Mouse (Mus musculus): ENCODE data around the gene Pbld2. TPM values are rescaled to one million over a fixed set of nuclear protein-coding genes. Genes with fewer than 3 reads are reported as not detected.
"Not testable (repeated sequence)": the region's sequence is repeated elsewhere in the genome, so short reads cannot be mapped to it uniquely, and the experiment has no call there.

Pbld2 gene
- polyA plus RNA-seq, 1 experiment from 2014 or later, result 1.6 TPM

DNA sequence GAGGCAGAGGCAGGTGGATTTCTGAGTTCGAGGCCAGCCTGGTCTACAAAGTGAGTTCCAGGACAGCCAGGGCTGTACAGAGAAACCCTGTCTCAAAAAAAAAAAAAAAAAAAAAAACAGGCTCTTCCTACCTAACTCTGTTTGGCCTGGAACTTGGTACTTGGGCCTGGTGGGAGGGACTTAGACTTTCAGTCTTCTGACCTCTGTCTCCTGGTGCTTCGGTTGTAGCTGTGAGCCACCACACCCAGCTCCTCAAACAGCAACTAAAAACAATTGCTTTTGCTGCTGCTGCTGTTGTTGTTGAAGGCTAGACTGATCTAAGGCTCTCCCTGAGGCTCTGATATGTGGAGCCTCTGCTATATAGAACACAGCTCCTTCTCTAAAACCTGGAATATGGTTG, 25.0 kb downstream of the Pbld2 start:
- WGBS (ENCODE audit: insufficient replicate concordance), result 60% methylated on average over 2 of the region's 2 CpGs
- H3K36me3 ChIP-seq, result no peaks in the 10 kb centered on the region
- H3K4me3 ChIP-seq (replicated peaks), result no peak overlapping the region
- H3K9me3 ChIP-seq (replicated peaks), result no peaks in the 10 kb centered on the region
- no peaks in the 10 kb centered on the region for H3K4me1 ChIP-seq (replicated peaks)
- no peaks in the 10 kb centered on the region for H3K27me3 ChIP-seq
- no peak overlapping the region for H3K4me2 ChIP-seq
- DNase-seq (no peak), ATAC-seq (ENCODE audit: low read depth) (no peak)
- H3K9ac ChIP-seq, result no peak overlapping the region
- H3K27ac ChIP-seq, result no peak overlapping the region

DNA sequence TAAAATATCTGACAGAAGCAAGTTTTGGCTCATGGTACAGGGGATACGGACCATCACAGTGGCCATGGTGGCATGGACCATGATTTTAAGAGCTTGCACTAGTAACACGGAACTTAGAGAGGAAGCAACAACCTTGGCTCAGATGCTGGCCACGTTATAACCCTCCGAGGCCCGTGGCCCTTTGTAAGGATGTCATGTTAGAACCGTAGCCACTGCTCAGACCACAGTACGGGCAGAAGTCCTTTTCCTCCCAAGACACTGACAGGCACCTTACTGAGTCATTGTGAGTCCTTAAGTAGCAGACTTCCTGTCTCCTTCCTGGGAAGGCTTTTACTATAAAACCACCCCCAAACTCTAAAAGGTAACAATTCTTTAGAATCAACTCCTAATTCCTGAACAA, 27.2 kb downstream of the Pbld2 start:
- ATAC-seq (ENCODE audit: low read depth) (no peak), DNase-seq (no peak)
- no peaks in the 10 kb centered on the region for H3K36me3 ChIP-seq
- H3K4me2 ChIP-seq, result no peak overlapping the region
- no peaks in the 10 kb centered on the region for H3K9me3 ChIP-seq (replicated peaks)
- H3K27ac ChIP-seq, result no peak overlapping the region
- no peaks in the 10 kb centered on the region for H3K27me3 ChIP-seq
- no peak overlapping the region for H3K4me3 ChIP-seq (replicated peaks)
- H3K9ac ChIP-seq, result no peak overlapping the region
- WGBS (ENCODE audit: insufficient replicate concordance), result 34% methylated on average over 7 of the region's 7 CpGs
- H3K4me1 ChIP-seq (replicated peaks), result no peaks in the 10 kb centered on the region

DNA sequence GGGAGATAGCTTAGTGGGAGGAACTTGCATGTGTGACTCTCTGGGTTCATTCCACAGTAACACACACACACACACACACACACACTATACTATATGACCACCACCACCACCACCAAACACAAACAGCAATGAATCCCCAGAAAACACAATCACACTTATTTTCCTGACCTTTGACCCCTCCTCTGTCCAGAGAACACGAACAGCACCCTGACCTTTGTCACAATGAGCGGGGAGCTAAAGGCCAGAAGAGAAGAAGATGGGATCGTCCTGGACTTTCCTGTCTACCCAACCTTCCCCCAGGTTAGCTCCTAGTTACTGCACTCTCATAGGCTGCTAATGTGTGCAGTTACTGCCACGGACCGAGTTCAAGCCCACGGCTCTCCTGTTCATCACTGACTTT, 27.9 kb downstream of the Pbld2 start:
- Histone ChIP-seq H3K9ac (no peak overlapping the region), H3K4me1 (replicated peaks) (no peaks in the 10 kb centered on the region), H3K27ac (no peak overlapping the region), H3K4me3 (replicated peaks) (no peak overlapping the region), H3K36me3 (no peaks in the 10 kb centered on the region), H3K4me2 (no peak overlapping the region), H3K27me3 (no peaks in the 10 kb centered on the region), H3K9me3 (replicated peaks) (no peaks in the 10 kb centered on the region)
- WGBS (ENCODE audit: insufficient replicate concordance), result 66% methylated on average over 6 of the region's 6 CpGs
- ATAC-seq (ENCODE audit: low read depth) (no peak), DNase-seq (no peak)

DNA sequence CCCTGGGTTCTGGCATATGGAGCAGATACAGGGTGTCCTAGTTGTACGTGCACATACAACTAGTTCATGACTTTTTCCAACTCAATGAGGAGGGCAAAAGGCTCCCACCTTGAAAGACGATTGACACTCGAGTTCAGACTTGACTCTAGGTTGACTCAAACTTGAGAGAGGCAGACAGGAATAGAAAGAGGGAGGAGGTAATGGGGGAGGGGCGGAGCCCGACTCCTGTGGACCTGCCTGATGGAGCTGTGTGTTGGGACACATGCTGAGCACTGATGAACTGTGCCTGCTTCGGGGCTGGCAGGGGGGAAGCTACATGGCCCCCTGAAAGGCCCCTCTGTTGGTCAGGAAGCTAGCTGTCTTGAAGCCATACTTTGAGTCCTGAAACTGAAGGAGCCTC, 28.9 kb downstream of the Pbld2 start:
- DNase-seq (no peak), ATAC-seq (ENCODE audit: low read depth) (no peak)
- Histone ChIP-seq H3K27me3 (no peaks in the 10 kb centered on the region), H3K9ac (no peak overlapping the region), H3K27ac (no peak overlapping the region), H3K9me3 (replicated peaks) (no peaks in the 10 kb centered on the region), H3K4me3 (replicated peaks) (no peak overlapping the region), H3K4me1 (replicated peaks) (no peaks in the 10 kb centered on the region), H3K4me2 (no peak overlapping the region), H3K36me3 (no peaks in the 10 kb centered on the region)
- WGBS (ENCODE audit: insufficient replicate concordance), result 58% methylated on average over 6 of the region's 6 CpGs

DNA sequence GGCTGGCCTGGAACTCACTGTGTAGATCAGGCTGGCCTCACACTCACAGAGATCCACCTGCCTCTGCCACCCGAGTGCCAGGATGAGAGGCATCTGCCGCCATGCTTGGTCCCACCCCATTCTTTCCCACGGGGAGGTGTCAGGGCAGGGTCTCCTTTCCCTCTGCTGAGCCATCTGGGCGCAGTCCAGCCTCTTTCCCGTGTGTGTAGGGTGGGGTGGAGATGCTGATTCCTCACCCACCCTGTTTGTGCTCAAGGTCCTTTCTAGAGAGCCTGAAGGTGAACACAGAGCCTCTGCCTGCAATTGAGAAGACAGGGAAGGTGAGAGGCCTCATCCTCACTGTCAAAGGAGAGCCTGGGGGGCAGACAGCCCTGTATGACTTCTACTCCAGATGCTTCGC, 30.0 kb downstream of the Pbld2 start:
- H3K4me2 ChIP-seq; H3K4me1 ChIP-seq (replicated peaks); DNase-seq; H3K36me3 ChIP-seq; H3K9ac ChIP-seq; ATAC-seq (ENCODE audit: low read depth); H3K27ac ChIP-seq; H3K4me3 ChIP-seq (replicated peaks); H3K9me3 ChIP-seq (replicated peaks); H3K27me3 ChIP-seq: not testable (repeated sequence)
- WGBS (ENCODE audit: insufficient replicate concordance), result 61% methylated on average over 6 of the region's 6 CpGs

DNA sequence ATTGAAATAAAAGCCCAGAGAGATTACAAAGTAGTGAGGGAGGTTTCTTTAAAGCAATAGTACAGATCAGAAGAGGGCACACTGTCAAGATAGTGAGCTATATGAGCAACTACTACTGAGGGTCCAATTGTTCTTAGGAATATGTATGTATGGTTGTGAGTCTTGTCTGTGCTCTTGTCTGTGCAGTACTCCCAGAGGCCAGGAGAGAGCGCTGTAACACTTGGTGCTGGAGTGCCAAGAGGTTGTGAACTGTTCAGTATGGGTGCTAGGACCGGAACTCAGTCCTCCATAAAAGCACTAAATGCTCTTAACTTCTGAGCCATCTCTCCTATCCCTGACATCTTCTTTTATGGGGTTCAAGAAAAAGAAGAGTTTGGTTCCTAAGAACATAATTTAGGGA, 30.5 kb downstream of the Pbld2 start:
- H3K27ac ChIP-seq, result no peak overlapping the region
- no peak overlapping the region for H3K9ac ChIP-seq
- H3K4me3 ChIP-seq (replicated peaks), result no peak overlapping the region
- H3K36me3 ChIP-seq, result no peaks in the 10 kb centered on the region
- no peaks in the 10 kb centered on the region for H3K27me3 ChIP-seq
- no peaks in the 10 kb centered on the region for H3K4me1 ChIP-seq (replicated peaks)
- 51% methylated on average over 2 of the region's 2 CpGs for WGBS (ENCODE audit: insufficient replicate concordance)
- H3K4me2 ChIP-seq, result no peak overlapping the region
- ATAC-seq (ENCODE audit: low read depth) (no peak), DNase-seq (no peak)
- no peaks in the 10 kb centered on the region for H3K9me3 ChIP-seq (replicated peaks)

DNA sequence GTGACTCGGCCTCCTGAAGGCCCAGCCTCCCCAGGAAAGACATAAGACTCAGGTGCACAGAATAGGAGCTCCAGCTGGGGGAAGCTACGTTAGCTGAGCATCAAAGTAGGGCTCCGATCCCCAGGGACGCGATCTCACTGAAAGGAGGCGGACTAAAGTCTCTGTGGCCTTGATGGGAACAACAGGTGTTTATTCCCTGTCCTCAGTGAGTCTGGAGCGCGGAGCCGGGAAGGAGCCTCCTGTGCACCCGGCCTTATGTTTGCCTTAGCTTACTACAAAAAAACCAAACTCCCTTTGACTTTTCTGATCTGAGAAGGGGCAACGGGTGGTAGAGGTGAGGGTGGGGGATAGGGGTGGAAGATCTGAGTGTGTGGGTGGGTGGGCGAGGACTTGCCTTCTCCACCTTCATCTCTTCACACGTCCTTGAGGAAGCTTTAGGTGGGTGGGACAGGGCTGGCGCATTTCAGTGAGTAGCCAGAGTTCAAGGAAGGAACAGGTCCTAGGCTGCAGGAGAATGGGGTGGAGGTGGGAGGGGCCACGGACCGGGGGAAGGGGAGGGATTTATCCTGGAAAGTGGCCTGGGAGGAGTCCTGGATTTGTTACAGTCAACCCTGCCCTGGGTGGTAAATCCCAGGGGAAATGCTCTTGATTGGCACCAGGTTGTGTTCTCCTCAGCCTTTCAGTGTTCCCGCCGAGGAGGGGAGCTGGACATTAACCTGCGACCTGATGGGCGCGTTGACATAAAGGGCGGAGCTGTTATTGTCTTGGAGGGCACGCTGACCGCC, 33.0 kb downstream of the Pbld2 start:
- H3K4me3 ChIP-seq (replicated peaks), result no peak overlapping the region
- DNase-seq, result no peak
- WGBS (ENCODE audit: insufficient replicate concordance), result 43% methylated on average over 24 of the region's 24 CpGs
- H3K4me1 ChIP-seq (replicated peaks), result no peaks in the 10 kb centered on the region
- no peaks in the 10 kb centered on the region for H3K36me3 ChIP-seq
- H3K27ac ChIP-seq, result no peak overlapping the region
- H3K4me2 ChIP-seq, result no peak overlapping the region
- no peak for ATAC-seq (ENCODE audit: low read depth)
- no peaks in the 10 kb centered on the region for H3K9me3 ChIP-seq (replicated peaks)
- no peak overlapping the region for H3K9ac ChIP-seq
- no peaks in the 10 kb centered on the region for H3K27me3 ChIP-seq

DNA sequence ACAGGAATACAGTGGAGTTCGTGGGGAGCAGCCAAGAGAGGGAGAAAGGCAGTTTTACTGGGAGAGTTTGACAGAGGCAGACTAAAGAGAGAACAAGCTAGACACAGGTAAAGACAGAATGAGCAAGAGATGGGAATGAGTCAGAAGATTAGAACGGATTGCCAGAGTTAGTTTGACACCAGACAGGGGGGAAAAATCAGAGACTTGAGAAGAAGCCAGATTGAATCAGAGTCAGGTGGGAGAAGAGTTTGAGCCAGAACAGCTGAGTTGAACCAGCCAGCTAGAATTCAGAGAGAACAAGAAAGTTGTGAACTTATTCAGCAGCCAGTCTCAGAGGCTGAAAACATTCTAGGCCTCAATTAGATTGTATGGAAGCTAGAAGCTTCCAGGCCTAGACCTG, 35.7 kb downstream of the Pbld2 start, which contains the start of gene Pbld1:
Gene Pbld1, plus strand, starts transcription at position 301 of the 400 bp plus-strand sequence.
- Histone ChIP-seq H3K27me3 (no peaks in the 10 kb centered on the region), H3K9me3 (replicated peaks) (no peaks in the 10 kb centered on the region), H3K4me1 (replicated peaks) (no peaks in the 10 kb centered on the region), H3K4me3 (replicated peaks) (no peak within 1 kb of the TSS), H3K9ac (no peak within 1 kb of the TSS), H3K36me3 (no peaks in the 10 kb centered on the region), H3K27ac (no peak within 1 kb of the TSS), H3K4me2 (no peak within 1 kb of the TSS)
- WGBS (ENCODE audit: insufficient replicate concordance), result 66% methylated on average over 2 of the region's 2 CpGs
- ATAC-seq (ENCODE audit: low read depth) (no peak), DNase-seq (no peak)

DNA sequence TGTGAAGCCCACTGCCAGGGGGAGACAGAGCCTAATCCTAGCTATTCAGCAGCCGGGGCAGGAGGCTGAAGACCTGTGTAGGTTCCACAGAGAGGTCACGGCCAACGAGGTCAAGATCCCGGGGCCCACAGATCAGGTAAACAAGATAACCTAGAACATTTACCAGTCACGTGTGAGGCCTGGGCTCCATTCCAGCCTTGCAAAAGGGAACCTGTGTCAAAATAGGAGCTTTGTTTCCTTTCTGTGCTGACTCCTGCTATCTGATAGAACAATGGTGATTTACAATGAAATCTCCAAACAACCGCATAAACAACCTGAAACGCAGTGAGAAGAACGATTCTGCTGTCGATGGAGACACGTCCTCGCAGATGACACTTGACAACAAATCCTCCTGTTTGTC, 36.3 kb downstream of the Pbld2 start:
- H3K27ac ChIP-seq, result no peak overlapping the region
- WGBS (ENCODE audit: insufficient replicate concordance), result 70% methylated on average over 11 of the region's 11 CpGs

DNA sequence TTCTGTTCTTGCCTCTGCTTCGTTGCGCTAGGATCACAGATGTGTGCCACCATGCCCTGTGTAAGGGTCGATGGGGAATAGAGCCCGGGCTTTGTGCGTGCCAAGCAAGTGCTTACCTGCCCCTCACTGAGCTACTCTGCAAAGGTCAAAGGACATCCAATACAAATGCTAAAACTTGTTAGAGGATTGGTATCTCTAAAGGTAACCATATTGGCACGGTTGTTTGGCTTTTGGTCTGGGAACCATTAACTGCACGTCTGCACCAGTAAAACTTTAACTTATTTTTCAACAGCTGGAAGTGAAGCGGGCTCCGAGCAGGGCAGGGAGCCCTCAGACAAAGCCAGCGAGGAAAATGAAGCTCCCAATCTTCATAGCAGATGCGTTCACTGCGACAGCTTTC, 37.2 kb downstream of the Pbld2 start:
- WGBS (ENCODE audit: insufficient replicate concordance), result 62% methylated on average over 12 of the region's 12 CpGs
- Histone ChIP-seq H3K9me3 (replicated peaks) (no peaks in the 10 kb centered on the region), H3K4me1 (replicated peaks) (no peaks in the 10 kb centered on the region), H3K27me3 (no peaks in the 10 kb centered on the region), H3K4me2 (0 out of 2 replicates have a peak overlapping the region, but pooled peaks have one; percentile 21), H3K4me3 (replicated peaks) (no peak overlapping the region), H3K27ac (0 out of 2 replicates have a peak overlapping the region, but pooled peaks have one; percentile 6), H3K36me3 (no peaks in the 10 kb centered on the region), H3K9ac (no peak overlapping the region)
- ATAC-seq (ENCODE audit: low read depth), result peak; percentile 42
- no peak for DNase-seq

More for the DNA sequence above, 36.3 kb downstream of the Pbld2 start:
- H3K36me3 ChIP-seq, result no peaks in the 10 kb centered on the region
- H3K4me2 ChIP-seq, result no peak overlapping the region
- H3K9me3 ChIP-seq (replicated peaks), result no peaks in the 10 kb centered on the region
- no peaks in the 10 kb centered on the region for H3K4me1 ChIP-seq (replicated peaks)
- H3K27me3 ChIP-seq, result no peaks in the 10 kb centered on the region
- no peak overlapping the region for H3K9ac ChIP-seq
- H3K4me3 ChIP-seq (replicated peaks), result no peak overlapping the region
- ATAC-seq (ENCODE audit: low read depth) (no peak), DNase-seq (no peak)

DNA sequence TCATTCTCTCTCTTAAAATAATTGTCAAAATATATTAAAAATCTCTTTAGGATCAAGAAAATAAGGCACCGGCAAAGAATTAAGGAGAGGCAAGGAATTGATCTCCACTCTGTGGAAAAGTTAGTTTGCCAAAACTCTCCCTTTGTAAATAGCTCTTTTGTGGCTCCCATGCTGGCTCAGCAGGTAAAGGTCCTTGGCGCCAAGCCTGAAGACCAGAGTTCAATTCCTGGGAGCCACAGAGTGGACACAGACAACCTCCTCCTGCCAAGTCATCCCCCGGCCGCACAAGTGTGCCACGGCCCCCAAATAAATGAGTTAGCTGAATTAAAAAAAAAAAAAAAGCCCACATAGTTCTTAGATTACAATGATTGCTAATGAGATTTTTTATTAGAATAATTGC, 38.6 kb downstream of the Pbld2 start:
- no peak overlapping the region for H3K4me2 ChIP-seq
- H3K27me3 ChIP-seq, result no peaks in the 10 kb centered on the region
- no peaks in the 10 kb centered on the region for H3K36me3 ChIP-seq
- H3K9ac ChIP-seq, result no peak overlapping the region
- H3K4me3 ChIP-seq (replicated peaks), result no peak overlapping the region
- no peak overlapping the region for H3K27ac ChIP-seq
- no peaks in the 10 kb centered on the region for H3K4me1 ChIP-seq (replicated peaks)
- no peak for DNase-seq
- WGBS (ENCODE audit: insufficient replicate concordance), result 83% methylated on average over 5 of the region's 5 CpGs
- no peaks in the 10 kb centered on the region for H3K9me3 ChIP-seq (replicated peaks)
- no peak for ATAC-seq (ENCODE audit: low read depth)

DNA sequence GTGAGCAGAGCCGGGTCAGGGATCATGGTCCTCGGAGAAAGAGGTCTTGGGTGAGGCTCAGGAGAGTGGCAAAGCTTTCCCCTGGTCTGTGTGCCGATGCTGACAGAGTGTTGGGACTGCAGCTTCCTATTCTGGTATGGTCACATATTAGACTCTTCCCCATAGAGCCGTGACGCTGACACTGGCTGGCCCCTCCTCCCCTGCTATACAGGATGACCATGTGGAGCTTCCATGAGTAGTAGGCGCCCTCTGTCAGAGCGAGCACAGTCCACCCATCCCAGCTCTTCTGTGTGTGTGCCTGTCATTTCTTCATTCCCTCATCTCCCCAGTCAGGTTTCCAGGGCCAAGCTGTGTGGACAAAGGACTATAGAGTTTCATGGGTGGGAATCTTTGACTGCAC, 39.2 kb downstream of the Pbld2 start:
- Histone ChIP-seq H3K4me1 (replicated peaks) (no peaks in the 10 kb centered on the region), H3K36me3 (no peaks in the 10 kb centered on the region), H3K9ac (no peak overlapping the region), H3K27ac (no peak overlapping the region), H3K27me3 (no peaks in the 10 kb centered on the region), H3K9me3 (replicated peaks) (no peaks in the 10 kb centered on the region), H3K4me3 (replicated peaks) (no peak overlapping the region), H3K4me2 (no peak overlapping the region)
- ATAC-seq (ENCODE audit: low read depth) (no peak), DNase-seq (no peak)
- 59% methylated on average over 7 of the region's 7 CpGs for WGBS (ENCODE audit: insufficient replicate concordance)
